Comparison of ENCODE assay signal across 32 mouse cellular contexts in the genomic region with DNA sequence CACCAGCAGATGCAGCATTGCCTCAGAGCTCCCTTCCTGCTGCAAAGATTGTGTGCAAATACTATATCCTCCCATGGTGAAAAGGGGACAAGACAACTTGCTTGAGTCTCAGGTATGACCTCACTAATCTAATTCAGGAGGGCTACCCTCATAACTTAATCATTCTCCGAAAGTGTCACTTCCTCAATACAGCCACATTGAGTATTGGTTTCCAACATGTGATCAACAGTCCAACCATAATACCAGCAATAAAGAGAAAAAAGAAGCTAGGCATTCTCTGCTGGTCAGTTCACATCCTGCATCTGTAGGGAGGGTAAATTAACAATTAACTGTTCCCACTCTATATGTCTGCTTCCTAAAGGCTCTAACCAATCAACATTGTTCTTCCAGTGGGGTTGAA.
"Had no signal": no experiment of that assay in that cellular context is flagged by ENCODE, and none has a peak within 500 bp of the region (broad histone marks: within the 10 kb centered on the region; RNA-seq: fewer than 3 reads in every experiment).

No protein-coding gene starts in this region.

- H3K27me3 ChIP-seq: limb, embryonic 12.5 days; limb, embryonic 13.5 days; limb, embryonic 15.5 days; liver, embryonic 12.5 days; liver, embryonic 13.5 days; liver, embryonic 15.5 days; lung, embryonic 15.5 days; megakaryocyte, embryonic 14.5 days; midbrain, embryonic 12.5 days; midbrain, embryonic 13.5 days; midbrain, embryonic 15.5 days; neural tube, embryonic 12.5 days had no signal

- H3K36me3 ChIP-seq: limb, embryonic 10.5 days; limb, embryonic 12.5 days; limb, embryonic 13.5 days; limb, embryonic 15.5 days; liver, embryonic 12.5 days; liver, embryonic 13.5 days; liver, embryonic 15.5 days; lung, embryonic 15.5 days; midbrain, embryonic 10.5 days; midbrain, embryonic 12.5 days; midbrain, embryonic 13.5 days; midbrain, embryonic 15.5 days; neural tube, embryonic 12.5 days had no signal

- DNase-seq: left cerebral cortex, postnatal 4 days; liver; liver, embryonic 13.5 days; liver, postnatal 0 days; lung, adult 18-20 months; lung, adult 2 months; lung, embryonic 14.5 days; lung, postnatal 10 days; lung, postnatal 14 days; lung, postnatal 36 days; lung, postnatal 4 days; midbrain, embryonic 14.5 days had no signal

- H3K9me3 ChIP-seq: limb, embryonic 10.5 days; limb, embryonic 12.5 days; limb, embryonic 13.5 days; limb, embryonic 15.5 days; liver, embryonic 12.5 days; liver, embryonic 13.5 days; liver, embryonic 15.5 days; lung, embryonic 15.5 days; midbrain, embryonic 10.5 days; midbrain, embryonic 12.5 days; midbrain, embryonic 13.5 days; midbrain, embryonic 15.5 days; neural tube, embryonic 12.5 days had no signal

- ATAC-seq: liver, embryonic 12.5 days; liver, postnatal 0 days; lung, postnatal 0 days; midbrain, embryonic 13.5 days; midbrain, embryonic 15.5 days; midbrain, embryonic 16.5 days had no signal

- H3K4me2 ChIP-seq: limb, embryonic 12.5 days; limb, embryonic 13.5 days; limb, embryonic 15.5 days; liver, embryonic 11.5 days; liver, embryonic 12.5 days; liver, embryonic 13.5 days; liver, embryonic 15.5 days; lung, embryonic 14.5 days; lung, embryonic 15.5 days; midbrain, embryonic 11.5 days; midbrain, embryonic 12.5 days; midbrain, embryonic 13.5 days; midbrain, embryonic 15.5 days; neural tube, embryonic 12.5 days had no signal

- H3K4me3 ChIP-seq: limb, embryonic 10.5 days; limb, embryonic 12.5 days; limb, embryonic 13.5 days; limb, embryonic 15.5 days; liver, embryonic 12.5 days; liver, embryonic 13.5 days; liver, embryonic 15.5 days; lung, embryonic 15.5 days; megakaryocyte, embryonic 14.5 days; midbrain, embryonic 10.5 days; midbrain, embryonic 12.5 days; midbrain, embryonic 13.5 days; midbrain, embryonic 15.5 days; myocyte; neural tube, embryonic 12.5 days had no signal

- H3K9ac ChIP-seq: limb, embryonic 12.5 days; limb, embryonic 13.5 days; limb, embryonic 15.5 days; liver, embryonic 12.5 days; liver, embryonic 13.5 days; liver, embryonic 14.5 days; liver, embryonic 15.5 days; liver, postnatal 0 days; lung, embryonic 14.5 days; lung, embryonic 15.5 days; midbrain, embryonic 12.5 days; midbrain, embryonic 13.5 days; midbrain, embryonic 15.5 days; neural tube, embryonic 12.5 days had no signal

- H3K27ac ChIP-seq: limb, embryonic 10.5 days; limb, embryonic 12.5 days; limb, embryonic 13.5 days; limb, embryonic 15.5 days; liver, embryonic 12.5 days; liver, embryonic 13.5 days; liver, embryonic 14.5 days; liver, embryonic 15.5 days; lung, embryonic 15.5 days; macrophage; midbrain, embryonic 10.5 days; midbrain, embryonic 12.5 days; midbrain, embryonic 13.5 days; midbrain, embryonic 15.5 days; neural tube, embryonic 12.5 days had no signal

- H3K4me1 ChIP-seq: limb, embryonic 10.5 days; limb, embryonic 12.5 days; limb, embryonic 13.5 days; limb, embryonic 15.5 days; liver, embryonic 12.5 days; liver, embryonic 13.5 days; liver, embryonic 15.5 days; lung, embryonic 15.5 days; megakaryocyte, embryonic 14.5 days; midbrain, embryonic 10.5 days; midbrain, embryonic 12.5 days; midbrain, embryonic 13.5 days; midbrain, embryonic 15.5 days; neural tube, embryonic 12.5 days had no signal
